Mouse (Mus musculus): ENCODE results near the gene Usp40.

GRCm38 (mm10) chr1:87936075-87936474, 72.3 kb downstream of the Usp40 start:
- TF ChIP-seq CTCF (conservative IDR thresholded peaks at IDR 0.05; ENCODE audit: insufficient read depth, insufficient read length, low read depth, low read length) (no peak), POLR2A (IDR thresholded peaks at IDR 0.05; ENCODE audit: low read depth, low read length) (no peak)

Data from kidney, adult 2 months (tissue).